Mouse (Mus musculus): ENCODE data around the gene Ocm.

GRCm38 (mm10) chr5:143974931-143975630 lies 51.4 kb downstream of the Ocm start:
- TF ChIP-seq CTCF (IDR thresholded peaks at IDR 0.05; ENCODE audit: low read depth) = peak; percentile 99
- TF ChIP-seq EP300 (IDR thresholded peaks at IDR 0.05; ENCODE audit: low read depth) = no peak

All from liver, embryonic 14.5 days (tissue).